Mouse (Mus musculus) lung, embryonic 14.5 days (tissue): Measurements from ENCODE around the gene Gm10663. TPM values are rescaled to one million over a fixed set of nuclear protein-coding genes. Genes with fewer than 3 reads are reported as not detected.

Experiments
- ATAC-seq: fragments of 200-750 bp; cut with Nextera tagmentation; 2 replicates; pipeline ENCODE4 v1.8.0; 2017; ENCODE audit warnings: mild to moderate bottlenecking, moderate TSS enrichment, moderate library complexity; ENCODE audit not compliant: insufficient read depth
- DNase-seq: peaks from one replicate; pipeline ENCODE4 v3.0.0-alpha.2; 2015
- H3K27ac ChIP-seq: fragments of 300-500 bp; sonication (generic); 2 replicates; pipeline ENCODE4 v1.5.1; 2014; ENCODE audit warnings: low read depth, mild to moderate bottlenecking, moderate library complexity
- H3K27me3 ChIP-seq: fragments of 300-500 bp; sonication (generic); 2 replicates; pipeline ENCODE4 v1.6.1; 2014; ENCODE audit warnings: low read length, control low read depth; ENCODE audit not compliant: insufficient read depth
- H3K36me3 ChIP-seq: fragments of 300-500 bp; sonication (generic); 2 replicates; pipeline ENCODE4 v1.6.1; 2014; ENCODE audit warnings: control low read depth; ENCODE audit not compliant: insufficient read depth
- H3K4me1 ChIP-seq: fragments of 300-500 bp; sonication (generic); 2 replicates; pipeline ENCODE4 v1.6.1; 2014; ENCODE audit warnings: antibody characterized with exemption, control low read depth; ENCODE audit not compliant: insufficient read depth
- H3K4me2 ChIP-seq: fragments of 300-500 bp; sonication (generic); 2 replicates; pipeline ENCODE4 v1.6.1; 2014; ENCODE audit warnings: mild to moderate bottlenecking
- H3K4me3 ChIP-seq: fragments of 300-500 bp; sonication (generic); 2 replicates; pipeline ENCODE4 v1.5.1; 2014; ENCODE audit warnings: low read depth, low read length
- H3K9ac ChIP-seq: fragments of 300-500 bp; sonication (generic); 2 replicates; pipeline ENCODE4 v1.6.1; 2014
- H3K9me3 ChIP-seq: fragments of 300-500 bp; sonication (generic); 2 replicates; pipeline ENCODE4 v1.6.1; 2016; ENCODE audit warnings: low read depth, low read length, control low read depth
- CTCF ChIP-seq: IDR thresholded peaks from 2 replicates; pipeline ENCODE4 v1.5.1; 2016; ENCODE audit warnings: antibody characterized with exemption, low read depth
- WGBS: fragments of 180-500 bp; shearing (Covaris S2); extraction: QIAGEN DNeasy Blood & Tissue Kit; methylation state at CpG from one replicate; pipeline ENCODE4 v1.1.7; 2014; 5-methylcytosine and 5-hydroxymethylcytosine counted together
- microRNA-seq: library from miRNA; unstranded; fragments of <30 nt; microRNA quantifications from one replicate; pipeline ENCODE4, GENCODE M21; 2016; ENCODE audit warnings: borderline number of aligned reads
- polyA plus RNA-seq: library from polyadenylated mRNA; unstranded; fragments of >200 nt; fragmentation: Nextera tagmentation; extraction: Ambion mirVana; gene quantifications from 2 replicates; pipeline ENCODE4 v1.2.1, GENCODE M21; 2014

The Gm10663 gene
- polyA plus RNA-seq, 1 experiment from 2014 or later, result not detected

- TF ChIP-seq CTCF, result no peak
Measured at GRCm38 (mm10) chr8:65107936-65108718, 33.3 kb downstream of the Gm10663 start.

GRCm38 (mm10) chr8:65108936-65109335 is 34.1 kb downstream of the Gm10663 start:
- 65% methylated on average over 6 of the region's 6 CpGs for WGBS
- TF ChIP-seq CTCF, result no peak
- Histone ChIP-seq H3K27ac (no peak overlapping the region), H3K4me1 (no peaks in the 10 kb centered on the region), H3K36me3 (no peaks in the 10 kb centered on the region), H3K27me3 (no peaks in the 10 kb centered on the region), H3K9ac (no peak overlapping the region), H3K4me2 (no peak overlapping the region), H3K4me3 (no peak overlapping the region), H3K9me3 (no peaks in the 10 kb centered on the region)
- DNase-seq, result no peak
- no peak for ATAC-seq

More at GRCm38 (mm10) chr8:65107936-65108718, 33.3 kb downstream of the Gm10663 start:
- Histone ChIP-seq H3K27me3 (no peaks in the 10 kb centered on the region), H3K9ac (no peak overlapping the region), H3K4me3 (no peak overlapping the region), H3K9me3 (no peaks in the 10 kb centered on the region), H3K4me2 (no peak overlapping the region), H3K27ac (no peak overlapping the region), H3K4me1 (no peaks in the 10 kb centered on the region), H3K36me3 (no peaks in the 10 kb centered on the region)
- no peak for ATAC-seq
- WGBS, result 91% methylated on average over 25 of the region's 25 CpGs
- no peak for DNase-seq

GRCm38 (mm10) chr8:65110285-65110691 is 35.5 kb downstream of the Gm10663 start:
- 32% methylated on average over 5 of the region's 5 CpGs for WGBS
- TF ChIP-seq CTCF, result peak; percentile 91
- Histone ChIP-seq H3K9me3 (no peaks in the 10 kb centered on the region), H3K4me3 (no peak overlapping the region), H3K27me3 (no peaks in the 10 kb centered on the region), H3K4me1 (no peaks in the 10 kb centered on the region), H3K36me3 (no peaks in the 10 kb centered on the region), H3K27ac (no peak overlapping the region), H3K9ac (no peak overlapping the region), H3K4me2 (no peak overlapping the region)
- peak; percentile 90 for DNase-seq
- ATAC-seq, result peak; percentile 82

GRCm38 (mm10) chr8:65112092-65112491 is 37.3 kb downstream of the Gm10663 start:
- Histone ChIP-seq H3K4me1 (no peaks in the 10 kb centered on the region), H3K4me3 (no peak overlapping the region), H3K36me3 (no peaks in the 10 kb centered on the region), H3K27ac (no peak overlapping the region), H3K9me3 (no peaks in the 10 kb centered on the region), H3K27me3 (no peaks in the 10 kb centered on the region), H3K9ac (no peak overlapping the region), H3K4me2 (no peak overlapping the region)
- WGBS, result 62% methylated on average over 6 of the region's 6 CpGs
- peak; percentile 52 for ATAC-seq
- peak; percentile 24 for DNase-seq
- no peak for TF ChIP-seq CTCF

GRCm38 (mm10) chr8:65126014-65126413 is 51.2 kb downstream of the Gm10663 start:
- ATAC-seq, result no peak
- H3K4me1 ChIP-seq, result no peaks in the 10 kb centered on the region
- H3K4me2 ChIP-seq, result no peak overlapping the region
- H3K27ac ChIP-seq, result no peak overlapping the region
- no peaks in the 10 kb centered on the region for H3K27me3 ChIP-seq
- DNase-seq, result no peak
- no peak for TF ChIP-seq CTCF
- no peaks in the 10 kb centered on the region for H3K9me3 ChIP-seq
- 43% methylated on average over 1 of the region's 1 CpGs for WGBS
- H3K4me3 ChIP-seq, result no peak overlapping the region
- no peak overlapping the region for H3K9ac ChIP-seq
- no peaks in the 10 kb centered on the region for H3K36me3 ChIP-seq

GRCm38 (mm10) chr8:65126454-65126853 is 51.6 kb downstream of the Gm10663 start:
- DNase-seq (no peak), ATAC-seq (no peak)
- H3K27me3 ChIP-seq, result no peaks in the 10 kb centered on the region
- H3K27ac ChIP-seq, result no peak overlapping the region
- TF ChIP-seq CTCF, result no peak
- 68% methylated on average over 3 of the region's 3 CpGs for WGBS
- no peaks in the 10 kb centered on the region for H3K36me3 ChIP-seq
- no peak overlapping the region for H3K9ac ChIP-seq
- H3K9me3 ChIP-seq, result no peaks in the 10 kb centered on the region
- no peak overlapping the region for H3K4me3 ChIP-seq
- H3K4me2 ChIP-seq, result no peak overlapping the region
- no peaks in the 10 kb centered on the region for H3K4me1 ChIP-seq

Small RNAs within 50 kb of the gene (microRNA-seq; reads per million reads assigned to microRNA genes)
- gene Gm24333, result not detected

Other genes with a start within 250 kb of the Gm10663 start
- 15.8 and 16.9 TPM in 2 replicates for gene Klhl2, start 225.0 kb upstream of the Gm10663 start, polyA plus RNA-seq
- gene Tmem192, start 127.8 kb upstream of the Gm10663 start, polyA plus RNA-seq, result 27.9 and 29.1 TPM in 2 replicates
- not detected in 2 replicates for gene Trim75, start 87.2 kb upstream of the Gm10663 start, polyA plus RNA-seq
- not detected in 2 replicates for gene Trim61, start 56.5 kb upstream of the Gm10663 start, polyA plus RNA-seq
- gene Trim60, start 56.4 kb upstream of the Gm10663 start, polyA plus RNA-seq, result not detected in 2 replicates
- 0.95 and 1.1 TPM in 2 replicates for gene Apela, start 37.7 kb upstream of the Gm10663 start, polyA plus RNA-seq
- 1.8 and 2.6 TPM in 2 replicates for gene BC030870, start 54.5 kb downstream of the Gm10663 start, polyA plus RNA-seq